Mouse (Mus musculus) thymus, adult 18-20 months (tissue): ENCODE measurements around the gene Hnrnpr.

Experiments used
- DNase-seq, 2 experiments: peaks; one replicate each; pipeline ENCODE4 v3.0.0; 2022; ENCODE audit warnings: mixed read lengths in 2 of 2

The Hnrnpr gene

DNA sequence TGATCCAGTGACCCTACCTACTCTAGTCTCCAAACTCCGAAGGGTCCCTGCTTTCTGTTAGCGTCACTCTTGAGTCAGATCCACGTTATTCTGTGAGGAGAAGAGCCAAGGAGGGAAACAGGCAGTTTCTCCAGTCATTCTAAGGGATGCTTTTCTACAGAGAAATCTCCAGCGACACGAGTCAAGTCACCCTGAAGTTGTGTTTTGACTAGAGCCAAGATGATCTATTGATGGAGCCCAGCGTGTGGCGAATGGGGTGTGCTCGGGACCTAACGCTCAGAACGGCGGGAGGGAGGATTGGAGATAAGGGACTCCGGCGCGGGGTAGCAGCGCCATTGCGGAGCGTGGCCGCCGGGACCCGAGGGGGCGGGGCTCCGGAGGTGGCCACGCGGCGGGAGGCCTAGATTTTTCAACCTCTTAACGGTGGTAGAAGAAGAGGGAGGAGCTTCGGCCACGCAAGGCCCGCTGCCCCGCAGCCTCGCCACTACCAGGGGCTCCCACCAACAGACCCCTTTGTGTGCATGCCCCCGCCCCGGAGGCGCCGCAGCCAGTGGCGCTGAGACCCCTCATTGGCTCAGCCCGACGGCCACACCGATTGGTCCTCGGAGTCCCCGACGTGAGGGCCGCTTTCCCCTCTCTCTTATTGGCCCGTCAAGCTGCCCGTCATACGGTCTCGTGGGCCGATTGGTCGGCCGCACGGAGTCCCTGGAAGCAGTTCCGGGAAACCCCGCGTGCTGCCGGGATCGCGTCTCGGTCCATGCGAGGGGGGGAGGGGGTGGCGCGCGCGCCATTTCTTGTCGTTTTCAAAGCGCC lies at the start of gene Hnrnpr:
Gene Hnrnpr (plus strand): TSS at position 714 of the 813 bp plus-strand sequence.
- DNase-seq, result peak; percentile 98 to 99

DNA sequence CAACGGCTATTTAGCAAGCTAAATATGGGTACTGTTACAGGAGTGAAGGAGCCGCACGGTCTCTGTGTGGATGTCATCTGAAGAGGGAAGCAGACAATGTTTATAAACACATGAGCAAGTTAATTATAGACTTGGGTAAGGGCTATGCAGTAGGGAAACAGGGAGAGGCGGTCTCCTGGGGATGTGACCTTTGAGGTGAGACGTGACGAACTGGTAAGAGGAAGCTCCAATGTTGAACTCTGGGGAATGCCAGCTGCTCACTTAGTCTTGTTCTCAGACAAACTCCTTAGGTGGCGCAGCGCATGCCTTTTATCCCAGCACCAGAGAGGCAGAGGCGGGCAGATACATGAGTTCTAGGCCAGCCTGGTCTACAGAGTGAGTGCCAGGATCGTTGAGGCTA lies 48.8 kb upstream of the Hnrnpr start:
- no peak for DNase-seq

DNA sequence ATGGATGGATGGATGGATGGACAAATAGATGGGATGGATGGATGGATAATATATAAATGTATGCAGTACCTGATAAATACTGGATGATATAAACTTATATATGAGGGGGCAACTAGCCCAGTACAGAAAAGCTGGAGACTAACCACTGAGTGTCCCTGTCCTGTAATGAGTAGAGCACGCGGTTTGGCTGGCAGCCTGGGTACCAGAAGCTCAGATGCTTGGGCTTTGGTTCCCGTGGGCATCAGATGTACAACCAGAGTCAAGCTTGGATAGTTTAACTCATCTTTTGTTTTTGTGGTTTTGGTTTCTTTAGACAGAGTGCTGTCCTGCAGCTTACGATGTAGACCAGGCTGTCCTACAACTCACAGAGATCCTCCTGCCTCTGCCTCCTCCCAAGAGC lies 47.2 kb upstream of the Hnrnpr start:
- DNase-seq, result no peak

DNA sequence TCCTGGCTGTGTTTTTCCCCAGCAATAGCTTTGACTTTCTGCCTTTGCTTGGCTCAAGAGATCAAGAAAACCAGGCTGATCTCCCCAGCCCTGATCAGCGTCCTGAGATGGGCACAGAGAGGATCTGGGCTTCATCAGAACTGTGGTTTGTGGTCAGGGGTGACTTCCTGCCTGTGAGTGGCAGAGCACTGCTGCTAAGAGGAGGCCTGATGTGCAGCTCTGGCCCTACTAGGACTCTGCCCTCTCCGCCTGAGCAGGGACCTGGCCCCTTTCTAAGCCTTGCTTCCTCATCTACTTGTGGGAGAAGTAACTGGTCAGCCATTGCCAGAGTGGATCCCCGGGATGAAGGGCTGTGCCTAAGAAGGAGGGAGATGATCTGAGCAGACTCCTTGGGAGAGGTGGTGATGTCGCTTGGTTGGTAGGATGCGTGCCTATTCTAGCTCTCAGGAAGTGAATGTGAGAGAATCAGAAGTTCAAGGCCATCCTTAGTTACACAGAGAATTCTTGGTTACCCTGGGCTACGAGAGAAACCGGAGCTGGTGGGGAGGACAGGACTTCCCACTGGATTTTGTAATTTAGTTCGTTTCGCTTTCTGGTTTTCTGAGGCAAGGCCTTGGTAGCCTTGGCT lies 43.9 kb upstream of the Hnrnpr start:
- DNase-seq, result peak; percentile 24 to 47

DNA sequence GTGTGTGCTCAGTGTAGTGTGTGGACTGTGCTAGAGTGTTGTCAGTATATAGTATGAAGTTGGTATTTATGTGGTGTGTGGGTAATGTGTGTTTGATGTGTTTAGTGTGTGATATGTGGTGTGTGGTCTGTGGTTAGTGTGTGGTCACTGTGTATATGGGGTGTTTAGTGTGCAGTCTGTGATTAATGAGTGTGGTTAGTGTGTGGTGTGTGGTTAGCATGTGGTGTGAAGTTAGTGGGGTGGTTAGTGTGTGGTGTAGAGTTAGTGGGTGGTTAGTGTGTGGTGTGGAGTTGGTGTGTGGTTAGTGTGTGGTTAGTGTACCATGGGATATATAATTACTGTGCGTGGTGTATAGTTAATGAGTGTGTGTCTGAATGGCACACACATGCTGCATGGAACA lies 41.8 kb upstream of the Hnrnpr start:
- no peak for DNase-seq

DNA sequence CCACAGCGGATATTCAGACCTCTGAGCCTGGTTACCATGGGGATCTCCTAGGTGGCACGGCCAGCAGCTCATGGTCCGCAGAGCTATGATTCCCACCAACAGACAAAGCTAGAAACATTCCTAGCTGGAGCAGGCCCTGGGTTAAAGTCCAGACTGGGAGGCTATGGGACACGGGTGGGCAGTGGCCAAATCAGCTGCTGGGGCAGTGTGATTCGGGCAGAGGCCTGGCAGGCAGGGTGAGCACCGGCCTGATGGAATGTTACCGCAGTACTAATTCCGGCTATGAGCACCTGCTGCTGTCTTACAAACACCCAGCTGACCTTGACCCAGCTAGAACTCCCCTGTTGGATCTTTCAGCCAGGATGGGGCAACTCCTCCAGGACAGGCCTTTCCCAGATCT lies 40.1 kb upstream of the Hnrnpr start:
- DNase-seq, result no peak

DNA sequence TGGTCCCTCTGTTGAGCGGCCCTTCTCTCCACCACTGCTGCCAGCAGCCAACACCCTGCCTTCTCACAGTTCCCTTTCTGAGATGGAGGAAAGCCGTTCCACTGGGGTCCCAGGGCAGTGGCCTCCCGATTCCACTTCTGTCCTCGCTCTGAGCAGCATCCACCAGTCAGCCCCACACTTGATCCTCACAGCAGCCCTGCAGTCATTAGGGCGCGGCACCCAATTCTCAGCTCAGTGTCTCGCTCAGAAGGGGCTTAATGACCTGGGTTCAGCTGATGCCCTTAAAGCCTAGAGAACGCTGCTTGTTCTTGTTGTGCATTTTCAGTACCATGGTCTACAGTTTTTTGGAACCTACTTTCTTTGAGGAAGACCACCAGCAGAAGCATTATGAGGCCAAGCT lies 29.6 kb upstream of the Hnrnpr start:
- DNase-seq, result no peak

DNA sequence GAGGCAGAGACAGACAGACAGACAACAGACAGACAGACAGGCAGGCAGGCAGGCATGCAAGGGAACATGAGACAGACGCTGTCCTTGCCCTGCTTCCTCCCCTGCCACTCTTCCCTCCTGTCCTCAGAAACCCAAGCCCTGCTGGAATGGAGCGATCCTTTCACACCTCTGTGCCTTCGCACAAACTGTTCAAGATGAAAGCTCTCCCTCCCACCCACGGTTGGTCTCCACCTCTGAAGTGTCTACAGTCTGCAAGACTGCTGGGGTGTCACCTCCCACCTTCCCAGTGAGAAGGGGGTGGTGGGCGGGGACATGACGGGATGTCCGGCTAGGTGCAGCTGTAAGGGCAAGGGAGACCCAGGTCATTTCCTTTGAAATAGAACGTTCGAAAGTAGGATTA lies 29.1 kb upstream of the Hnrnpr start:
- no peak for DNase-seq

DNA sequence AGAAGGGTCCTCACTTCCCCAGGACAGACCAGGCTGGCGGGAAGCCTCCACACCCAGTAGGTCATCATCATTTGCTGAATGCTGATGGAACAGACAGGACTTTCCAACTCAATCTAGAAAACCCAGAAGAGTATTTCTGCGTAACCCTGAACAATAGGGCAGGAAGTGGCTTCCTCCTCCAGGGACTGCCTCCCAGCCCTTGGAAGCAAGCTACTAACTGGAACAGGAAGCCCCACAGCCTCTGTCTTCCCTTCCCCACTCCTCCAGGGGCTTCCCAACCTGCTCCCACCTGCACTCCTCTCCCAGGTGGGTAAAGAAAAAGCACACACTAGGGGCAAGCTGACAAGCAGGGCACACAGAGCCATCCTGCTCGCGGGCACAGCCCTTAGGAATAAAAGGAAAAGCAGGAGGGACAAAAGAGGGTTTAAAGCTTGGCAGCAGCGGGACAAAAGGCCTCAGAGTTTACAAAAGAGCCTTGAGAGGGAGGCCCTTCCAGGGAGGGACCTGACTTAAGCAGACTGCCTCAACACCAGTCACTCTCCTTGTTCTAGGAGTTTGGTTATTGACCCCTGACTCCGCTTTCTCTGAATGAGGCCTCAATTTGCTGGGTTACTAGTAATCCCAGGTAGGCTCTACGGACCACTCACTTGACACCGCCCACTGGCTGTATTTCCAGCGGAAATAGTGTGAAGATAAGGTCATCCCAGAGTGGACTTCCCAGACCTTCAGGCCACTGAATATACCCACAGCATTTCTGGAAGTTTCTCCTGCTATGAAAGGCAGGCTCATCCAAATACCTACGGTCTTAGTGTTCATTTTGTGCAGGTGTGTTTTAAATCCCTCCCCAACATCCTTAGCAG lies 27.9 kb upstream of the Hnrnpr start:
- DNase-seq, result no peak

DNA sequence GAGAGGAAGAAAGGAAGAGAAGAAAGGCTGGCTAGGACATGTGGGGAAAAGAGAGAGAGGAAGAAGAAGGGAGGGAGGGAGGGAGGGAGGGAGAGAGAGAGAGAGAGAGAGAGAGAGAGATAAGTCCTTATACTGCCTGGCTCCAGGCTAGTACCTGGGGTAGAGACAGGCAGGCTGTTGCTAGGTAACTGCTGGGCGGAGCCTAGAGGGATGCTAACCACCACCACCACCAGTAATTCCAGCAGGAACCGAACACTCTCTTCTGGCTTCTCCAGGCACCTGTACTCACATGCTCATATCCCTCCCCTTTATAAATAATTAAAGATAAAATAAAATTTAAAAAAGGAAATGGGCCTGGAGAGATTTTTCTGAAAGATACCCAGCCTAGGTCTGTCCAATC lies 27.0 kb upstream of the Hnrnpr start:
- DNase-seq, result no peak

DNA sequence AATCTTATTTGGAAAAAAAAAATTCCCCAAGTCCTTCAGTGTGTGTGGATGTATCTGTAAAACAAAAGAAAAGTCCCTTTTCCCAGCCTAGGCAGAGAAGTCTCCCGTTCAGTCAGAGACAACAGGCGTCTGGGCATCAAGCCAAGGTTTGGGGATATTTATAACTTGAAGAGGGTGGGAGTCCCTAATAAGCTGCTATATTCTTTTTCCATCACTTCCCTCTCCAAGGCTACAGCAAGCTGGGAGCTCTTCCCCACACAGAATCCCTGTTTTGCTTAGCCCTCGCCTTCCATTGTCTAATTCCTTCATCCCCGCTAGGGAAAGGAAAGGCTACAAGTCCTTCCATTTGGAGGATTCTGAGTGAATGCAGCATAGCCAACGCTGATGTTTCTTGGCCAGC lies 26.3 kb upstream of the Hnrnpr start, which contains the start of gene Zfp46:
Gene Zfp46 (plus strand): TSS at position 229 of the 400 bp plus-strand sequence.
- no peak for DNase-seq

DNA sequence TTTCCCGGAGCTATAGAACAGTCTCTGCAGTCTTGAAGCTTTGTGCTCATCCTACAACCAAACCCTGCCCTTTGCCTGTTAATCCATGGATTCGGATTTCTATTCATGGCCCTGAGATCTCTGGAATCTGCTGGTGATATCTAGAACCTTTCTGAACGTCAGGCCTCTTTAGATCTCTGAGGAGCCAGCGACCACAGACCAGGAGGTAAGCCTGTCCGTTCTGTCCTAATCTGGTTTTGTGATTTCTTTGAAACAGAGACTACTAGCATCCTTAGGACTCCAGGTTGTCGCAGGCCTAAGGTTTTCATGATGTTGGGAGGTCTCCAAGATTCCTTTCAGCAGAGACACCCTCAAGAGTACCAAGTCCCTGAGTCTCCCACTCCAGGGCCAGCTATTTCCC lies 25.9 kb upstream of the Hnrnpr start:
- no peak for DNase-seq

DNA sequence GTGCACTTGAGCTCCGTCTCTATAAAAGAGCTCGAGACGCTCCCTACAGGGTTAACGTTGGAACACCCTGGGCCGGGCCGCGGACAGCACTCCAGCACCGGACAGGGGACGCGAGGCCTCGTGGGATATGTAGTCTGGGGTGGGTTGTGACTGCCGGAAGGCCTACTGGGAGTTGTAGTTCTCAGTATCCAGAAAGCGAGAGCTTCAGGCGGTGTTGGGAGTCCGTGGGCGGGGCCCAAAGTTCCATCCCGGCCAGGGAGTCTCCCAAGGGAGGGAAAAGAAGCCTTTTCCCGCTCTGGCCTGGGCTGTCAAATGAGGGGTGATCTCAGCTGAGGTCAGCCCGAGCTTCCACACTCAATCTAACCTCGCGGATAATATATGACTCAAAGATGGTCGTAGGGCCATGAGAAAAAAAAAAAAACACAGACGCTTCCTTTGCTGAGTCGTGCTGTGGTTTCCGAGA lies 25.4 kb upstream of the Hnrnpr start:
- DNase-seq, result peak; percentile 90 to 93

DNA sequence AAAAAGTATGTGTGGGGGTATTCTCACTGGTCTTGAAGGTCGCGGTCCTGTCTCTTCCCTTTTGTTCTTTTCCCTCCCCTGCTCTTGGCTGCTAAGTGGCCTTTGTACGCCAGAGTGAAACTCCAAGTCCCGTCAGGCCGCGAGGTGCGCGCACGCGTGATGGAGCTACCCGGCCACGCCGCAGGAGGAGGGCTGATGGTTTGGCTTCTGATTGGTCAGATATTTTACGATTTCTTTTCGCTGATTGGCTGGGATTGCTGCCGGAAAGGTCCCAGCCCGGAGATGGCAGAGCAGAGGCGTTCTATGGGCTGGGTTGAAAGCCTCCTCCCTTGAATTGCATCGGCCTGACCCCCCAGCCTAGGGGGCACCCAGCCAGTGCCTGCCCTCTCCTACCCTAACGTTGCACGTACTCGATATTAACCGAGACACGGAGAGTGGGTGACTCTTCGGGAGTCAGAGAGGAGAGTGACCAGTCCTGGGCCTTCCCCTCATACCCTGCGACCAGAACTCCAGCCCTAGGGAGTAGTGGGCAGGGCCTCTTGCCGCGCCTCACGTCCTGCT lies 24.9 kb upstream of the Hnrnpr start:
- peak; percentile 93 to 95 for DNase-seq

DNA sequence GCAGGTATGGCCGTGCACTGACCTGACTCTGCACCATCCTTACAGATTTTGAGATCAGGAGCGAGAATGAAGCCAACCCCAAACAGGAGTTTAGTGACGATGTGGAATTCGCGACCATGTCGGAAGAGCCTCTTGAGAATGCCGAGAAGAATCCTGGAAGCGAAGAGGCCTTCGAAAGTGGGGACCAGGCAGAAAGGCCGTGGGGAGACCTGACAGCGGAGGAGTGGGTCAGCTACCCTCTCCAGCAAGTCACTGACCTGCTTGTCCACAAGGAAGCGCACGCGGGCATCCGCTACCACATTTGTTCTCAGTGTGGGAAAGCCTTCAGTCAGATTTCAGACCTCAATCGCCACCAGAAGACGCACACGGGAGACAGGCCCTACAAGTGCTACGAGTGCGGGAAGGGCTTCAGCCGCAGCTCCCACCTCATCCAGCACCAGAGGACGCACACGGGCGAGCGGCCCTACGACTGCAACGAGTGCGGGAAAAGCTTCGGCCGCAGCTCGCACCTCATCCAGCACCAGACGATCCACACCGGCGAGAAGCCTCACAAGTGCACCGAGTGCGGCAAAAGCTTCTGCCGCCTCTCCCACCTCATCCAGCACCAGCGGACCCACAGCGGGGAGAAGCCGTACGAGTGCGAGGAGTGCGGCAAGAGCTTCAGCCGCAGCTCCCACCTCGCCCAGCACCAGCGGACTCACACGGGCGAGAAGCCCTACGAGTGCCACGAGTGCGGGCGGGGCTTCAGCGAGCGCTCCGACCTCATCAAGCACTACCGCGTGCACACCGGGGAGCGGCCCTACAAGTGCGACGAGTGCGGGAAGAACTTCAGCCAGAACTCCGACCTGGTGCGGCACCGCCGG lies 20.6 kb upstream of the Hnrnpr start:
- DNase-seq, result no peak

DNA sequence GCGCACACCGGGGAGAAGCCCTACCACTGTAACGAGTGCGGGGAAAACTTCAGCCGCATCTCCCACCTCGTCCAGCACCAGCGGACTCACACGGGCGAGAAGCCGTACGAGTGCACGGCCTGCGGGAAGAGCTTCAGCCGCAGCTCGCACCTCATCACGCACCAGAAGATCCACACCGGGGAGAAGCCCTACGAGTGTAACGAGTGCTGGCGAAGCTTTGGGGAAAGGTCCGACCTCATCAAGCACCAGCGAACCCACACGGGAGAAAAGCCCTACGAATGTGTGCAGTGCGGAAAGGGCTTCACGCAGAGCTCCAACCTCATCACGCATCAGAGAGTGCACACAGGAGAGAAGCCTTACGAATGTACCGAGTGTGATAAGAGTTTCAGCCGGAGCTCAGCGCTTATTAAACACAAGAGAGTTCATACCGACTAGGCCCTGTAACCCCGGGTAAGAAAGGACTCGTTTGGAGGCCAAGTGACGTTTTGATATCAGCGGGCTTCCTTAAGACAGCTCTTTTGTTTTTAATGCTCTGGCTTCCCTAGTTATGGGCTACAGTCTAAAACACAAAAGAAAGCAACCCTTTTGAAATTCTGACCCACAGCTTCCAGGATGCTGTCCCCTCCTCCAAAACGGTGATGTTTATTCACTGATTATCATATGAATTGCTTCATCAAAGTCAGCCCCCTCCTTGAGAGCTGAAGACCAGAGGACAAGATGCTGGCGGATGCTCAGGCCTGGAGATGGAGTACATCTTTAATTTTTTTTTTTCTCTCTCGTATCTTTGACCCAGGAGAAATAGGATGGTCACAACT lies 19.8 kb upstream of the Hnrnpr start:
- DNase-seq, result no peak

DNA sequence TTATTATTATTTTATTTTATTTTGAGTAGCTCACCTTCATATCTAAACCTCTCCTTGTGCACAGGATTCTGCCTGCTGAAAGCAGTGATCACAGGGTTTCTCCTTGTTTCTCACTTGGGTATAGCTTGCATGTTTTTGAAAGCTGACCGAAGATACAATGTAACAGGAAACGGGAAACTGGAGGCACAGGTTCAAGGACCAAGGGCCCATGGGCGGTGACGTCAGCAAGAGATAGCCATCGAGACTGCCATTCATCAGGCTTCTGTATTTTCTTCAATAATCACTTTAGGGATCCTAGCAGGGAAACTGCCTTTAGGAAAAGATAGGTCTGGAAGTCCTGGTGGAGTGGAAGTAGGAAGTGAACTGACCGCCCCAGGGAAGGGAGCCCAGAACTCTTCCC lies 19.1 kb upstream of the Hnrnpr start:
- DNase-seq, result no peak

DNA sequence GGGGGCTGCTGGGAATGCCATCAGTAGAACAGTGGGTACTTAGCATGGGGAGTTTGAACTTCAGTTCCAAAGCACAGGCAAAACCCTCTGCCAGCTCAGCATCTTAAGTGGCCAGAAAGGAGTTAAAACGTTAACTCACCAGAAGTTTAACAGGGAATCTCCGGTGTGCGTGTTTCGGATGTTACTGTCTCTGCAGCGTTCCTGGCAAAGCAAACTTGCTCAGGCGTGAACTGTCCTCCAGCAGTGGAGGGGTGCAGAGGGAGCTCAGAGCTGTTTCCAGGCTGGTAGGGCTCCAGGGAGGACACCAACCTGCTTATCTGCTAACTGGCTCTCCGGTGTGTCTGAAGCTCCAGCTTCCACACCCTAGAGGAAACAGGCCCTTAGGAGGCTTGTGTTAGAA lies 14.8 kb upstream of the Hnrnpr start:
- DNase-seq, result no peak

DNA sequence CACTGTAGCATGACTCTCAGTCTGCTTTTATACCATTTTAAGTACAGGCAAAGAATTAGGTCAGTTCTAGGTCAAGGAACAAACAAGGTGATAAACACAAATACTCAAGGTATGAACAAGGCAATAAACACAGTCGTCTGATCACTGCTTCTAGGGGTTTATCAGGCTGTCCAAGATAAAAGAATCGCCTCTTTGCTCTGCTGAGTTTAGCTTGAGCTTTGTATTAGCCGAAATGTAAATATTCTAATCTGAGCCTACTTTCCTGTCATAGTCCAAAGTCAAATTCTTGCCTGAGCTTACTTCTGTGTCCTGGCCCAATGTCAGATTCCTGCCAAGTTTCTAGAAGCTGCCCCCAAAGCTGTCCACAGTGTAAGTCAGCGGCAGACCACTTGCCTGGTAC lies 8.3 kb upstream of the Hnrnpr start:
- DNase-seq, result no peak

DNA sequence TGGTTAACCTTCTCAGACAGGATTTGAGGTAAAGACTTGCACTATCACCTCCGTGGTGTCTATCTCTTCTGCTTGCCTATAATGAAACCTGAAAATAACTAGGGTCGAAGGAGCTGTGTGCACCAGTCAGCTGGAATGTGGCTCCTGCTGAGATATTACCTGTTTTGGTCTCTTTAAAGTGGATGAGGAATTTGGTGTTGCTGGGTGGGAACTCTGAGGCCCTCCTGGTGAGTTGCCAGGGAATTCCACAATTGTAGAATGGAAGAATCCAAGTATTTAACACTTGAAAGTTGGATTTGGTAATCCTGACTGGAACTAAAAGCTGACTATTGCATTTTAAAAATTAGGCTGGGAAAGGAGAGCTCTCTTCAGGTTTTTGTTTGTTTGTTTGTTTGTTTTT lies 6.6 kb upstream of the Hnrnpr start:
- DNase-seq, result no peak

DNA sequence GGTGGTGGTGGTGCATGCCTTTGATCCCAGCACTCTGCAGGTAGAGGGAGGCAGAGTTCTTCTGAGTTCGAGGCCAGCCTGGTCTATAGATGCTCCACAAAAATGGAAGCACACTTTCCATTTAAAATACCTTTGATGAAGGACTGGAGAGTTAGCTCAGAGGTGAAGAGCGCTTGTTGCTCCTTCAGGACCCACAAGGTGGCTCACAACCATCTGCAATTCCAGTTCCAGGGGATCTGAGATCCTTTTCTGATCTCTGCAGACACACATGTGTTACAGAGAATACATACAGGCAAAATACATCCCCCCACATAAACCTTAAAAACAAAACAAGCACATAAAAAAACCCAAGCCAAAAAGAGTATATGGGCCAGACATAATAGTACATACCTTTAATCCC lies 2.4 kb upstream of the Hnrnpr start:
- DNase-seq, result no peak
